Mouse (Mus musculus) lung, adult 2 months (tissue): ENCODE data around the gene Elp5.

ENCODE experiments used
- CTCF ChIP-seq: fragments of 200-500 bp; IDR thresholded peaks from 2 replicates; pipeline ENCODE4 v1.5.1; 2011; ENCODE audit warnings: mild to moderate bottlenecking, low read length, control low read depth; ENCODE audit not compliant: insufficient read depth
- POLR2A ChIP-seq: fragments of 200-500 bp; IDR thresholded peaks from 2 replicates; pipeline ENCODE4 v1.6.1; 2011; ENCODE audit warnings: low read depth, mild to moderate bottlenecking, control low read depth, low read length, borderline replicate concordance; ENCODE audit errors: extremely low read depth

DNA sequence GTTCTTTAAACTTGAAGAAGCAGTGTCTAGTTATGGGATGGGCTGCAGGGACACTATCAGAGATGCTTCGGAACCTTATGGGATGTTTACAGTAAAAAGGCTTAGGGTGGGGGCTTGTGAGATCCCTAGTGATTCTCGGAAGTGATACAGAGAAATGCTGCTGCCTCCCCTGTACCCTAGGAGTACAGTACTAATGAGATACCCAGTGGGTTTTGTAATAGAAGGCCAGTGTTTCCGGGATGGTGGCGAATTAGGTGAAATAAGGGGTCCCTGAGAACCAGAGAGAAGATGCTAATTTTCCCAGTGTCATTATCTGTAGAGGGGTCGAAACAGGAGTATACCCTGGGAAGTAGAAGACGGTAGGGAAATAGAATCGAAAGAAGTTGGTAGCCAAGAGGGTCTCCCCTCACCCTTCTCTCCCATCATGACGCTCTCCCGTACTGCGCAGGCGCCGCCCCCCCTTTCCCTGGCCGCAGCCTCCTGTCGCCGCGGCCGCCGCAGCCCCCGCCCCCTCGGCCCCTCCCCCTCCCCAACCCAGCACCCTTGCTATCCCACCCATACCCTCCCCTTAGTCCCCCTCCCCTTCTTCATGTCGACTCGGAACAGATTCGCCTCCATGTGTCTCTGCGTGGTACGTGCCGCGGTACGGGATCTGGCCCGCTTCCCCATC lies 41.3 kb upstream of the Elp5 start:
- TF ChIP-seq CTCF (no peak), POLR2A (no peak)
